Mouse (Mus musculus) retina, postnatal 7 days (tissue): ENCODE data around the gene Tspan2.
A peak's percentile ranks its signal among the peaks of the same experiment; 100 is the strongest.

Experiments used
- DNase-seq: peaks from one replicate; pipeline ENCODE4 v3.0.0-alpha.2; 2012; ENCODE audit warnings: low read depth, low spot score

The Tspan2 gene

GRCm38 (mm10) chr3:102734313-102735030 is at the start of gene Tspan2:
Gene Tspan2, plus strand, starts transcription at chr3:102734529.
- DNase-seq: peak; percentile 31

DNA sequence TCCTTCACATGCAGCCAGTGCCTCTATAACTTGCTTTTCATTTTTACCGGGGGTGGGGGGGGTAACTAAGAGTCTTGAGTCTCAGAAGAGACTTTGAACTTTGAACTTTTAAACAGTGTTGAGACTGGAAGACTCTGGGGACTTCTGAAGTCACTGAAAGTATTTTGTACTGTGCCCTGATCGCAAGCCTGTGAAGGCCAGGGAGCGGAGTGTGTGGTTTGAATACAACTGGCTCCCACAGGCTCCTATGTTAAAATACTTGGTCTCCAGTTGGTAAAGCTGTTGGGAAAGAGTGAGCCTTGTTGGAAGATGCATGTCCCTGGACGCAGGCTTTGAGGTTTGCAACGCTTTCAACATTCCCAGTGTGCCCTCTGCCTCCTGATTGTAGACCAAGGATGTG is 47.5 kb upstream of the Tspan2 start:
- DNase-seq: no peak

- DNase-seq: no peak
Observed at GRCm38 (mm10) chr3:102687852-102688251, 46.5 kb upstream of the Tspan2 start.

GRCm38 (mm10) chr3:102691802-102692484 is 42.4 kb upstream of the Tspan2 start:
- peak; percentile 63 for DNase-seq

- DNase-seq: no peak
Observed at GRCm38 (mm10) chr3:102692758-102693325, 41.5 kb upstream of the Tspan2 start.

- DNase-seq: no peak
Observed at GRCm38 (mm10) chr3:102698127-102698526, 36.2 kb upstream of the Tspan2 start.

GRCm38 (mm10) chr3:102701303-102701702 is 33.0 kb upstream of the Tspan2 start:
- DNase-seq: no peak

GRCm38 (mm10) chr3:102701902-102702544 is 32.3 kb upstream of the Tspan2 start:
- peak; percentile 8 for DNase-seq

DNA sequence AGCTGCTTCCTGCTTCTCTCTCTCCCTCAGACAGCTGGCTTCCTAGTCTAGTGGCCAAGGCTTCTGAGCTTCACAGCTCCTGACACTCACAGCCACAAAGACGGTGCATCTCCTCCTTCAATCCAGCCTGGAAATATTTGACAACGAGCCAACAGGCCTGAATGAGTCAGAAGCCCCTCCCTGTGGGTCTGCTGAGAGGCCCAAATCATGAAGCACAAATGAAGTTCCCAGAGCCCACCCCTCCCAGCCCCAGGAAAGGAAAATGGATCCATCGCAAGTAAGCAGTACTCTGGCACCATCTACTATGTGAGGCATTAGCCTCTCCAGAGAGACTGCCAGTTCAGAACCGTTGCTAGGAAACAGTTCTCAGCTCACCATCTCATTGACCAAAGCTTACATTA is 30.3 kb upstream of the Tspan2 start:
- no peak for DNase-seq

DNA sequence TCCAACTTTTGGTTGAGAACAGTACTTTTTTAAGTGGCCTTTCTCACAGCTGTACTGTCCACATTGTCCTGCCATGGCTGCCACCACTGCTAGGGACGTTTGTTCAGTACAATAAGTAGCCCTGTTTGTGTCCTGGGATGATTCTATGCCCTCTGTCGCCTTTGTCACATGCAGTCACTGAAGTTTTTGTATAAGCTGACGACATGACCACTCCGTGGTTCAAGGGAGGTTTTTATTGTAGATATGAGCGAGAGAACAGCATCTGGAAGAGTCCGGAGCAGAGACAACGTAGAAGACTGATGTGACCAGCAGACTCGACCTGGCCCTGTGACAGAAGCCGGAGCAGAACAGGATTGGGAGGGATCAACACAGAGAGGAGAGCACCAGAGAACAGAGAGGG is 25.7 kb upstream of the Tspan2 start:
- DNase-seq: no peak

DNA sequence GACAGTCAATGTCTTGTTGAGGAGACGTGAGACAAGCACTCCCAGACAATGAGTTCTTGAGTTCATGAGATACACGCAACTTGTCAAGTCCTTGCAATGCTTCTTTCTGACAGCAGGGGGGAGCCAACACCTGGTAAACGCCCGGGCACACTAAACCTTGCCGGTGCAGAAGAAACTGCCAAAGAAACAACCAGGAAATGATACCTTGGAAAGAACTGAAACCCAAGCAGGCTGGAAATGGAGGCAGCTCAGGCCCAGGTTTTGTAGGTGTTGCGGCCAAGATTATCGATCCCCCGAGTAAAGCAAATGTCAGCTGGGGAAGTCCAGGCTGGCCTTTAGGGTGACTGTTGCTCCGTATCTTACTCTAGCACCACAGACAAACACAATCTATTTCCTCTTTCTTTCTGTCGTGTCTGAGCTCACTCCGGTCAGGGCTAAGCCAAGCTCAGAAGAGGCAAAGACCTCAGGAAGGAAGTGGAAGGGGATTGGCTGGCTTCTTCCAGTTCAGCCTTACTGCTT is 19.2 kb upstream of the Tspan2 start:
- peak; percentile 52 for DNase-seq

DNA sequence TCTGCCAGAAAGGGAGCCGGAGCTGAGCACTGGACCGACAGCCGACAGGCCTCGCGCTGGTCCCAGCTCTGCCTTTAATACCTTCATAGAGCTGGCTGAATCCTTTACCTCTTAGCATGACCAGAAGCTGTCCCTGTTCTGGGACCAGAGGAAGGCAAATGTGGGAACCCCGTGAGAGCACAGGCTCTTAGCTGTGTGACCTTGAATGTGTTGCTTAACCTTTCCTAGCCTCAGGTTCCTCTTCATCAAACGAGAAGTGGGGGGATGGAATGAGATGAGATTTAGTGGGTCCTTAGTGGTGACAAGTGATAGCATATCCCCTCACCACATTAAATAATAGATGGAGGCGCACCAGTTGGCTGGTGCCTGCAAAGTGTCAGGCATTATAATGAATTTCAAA is 18.5 kb upstream of the Tspan2 start:
- no peak for DNase-seq

- no peak for DNase-seq
Observed at GRCm38 (mm10) chr3:102717586-102718285, 16.6 kb upstream of the Tspan2 start.

GRCm38 (mm10) chr3:102723154-102723553 is 11.2 kb upstream of the Tspan2 start:
- DNase-seq: no peak

- DNase-seq: no peak
Observed at GRCm38 (mm10) chr3:102723841-102724570, 10.3 kb upstream of the Tspan2 start.

- no peak for DNase-seq
Observed at GRCm38 (mm10) chr3:102724798-102725459, 9.4 kb upstream of the Tspan2 start.

DNA sequence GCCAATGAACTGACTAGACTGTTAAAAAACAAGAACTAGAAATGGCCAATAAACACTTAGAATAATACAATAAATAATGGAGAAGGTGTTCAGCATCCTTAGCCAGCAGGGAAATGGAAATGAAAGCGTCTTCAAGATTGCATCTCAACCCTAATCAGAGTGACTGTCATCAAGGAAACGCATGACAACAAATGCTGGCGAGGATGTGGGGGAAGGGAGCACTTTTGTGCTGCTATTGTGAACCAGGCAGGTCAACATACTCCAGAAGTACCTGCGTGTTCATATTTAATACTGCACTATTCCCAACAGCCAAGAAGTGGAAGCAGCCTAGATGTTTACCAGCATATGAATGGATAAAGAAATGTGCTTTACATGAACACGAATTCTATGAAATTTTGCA is 4.9 kb upstream of the Tspan2 start:
- no peak for DNase-seq

GRCm38 (mm10) chr3:102731112-102731511 is 3.2 kb upstream of the Tspan2 start:
- DNase-seq: no peak

DNA sequence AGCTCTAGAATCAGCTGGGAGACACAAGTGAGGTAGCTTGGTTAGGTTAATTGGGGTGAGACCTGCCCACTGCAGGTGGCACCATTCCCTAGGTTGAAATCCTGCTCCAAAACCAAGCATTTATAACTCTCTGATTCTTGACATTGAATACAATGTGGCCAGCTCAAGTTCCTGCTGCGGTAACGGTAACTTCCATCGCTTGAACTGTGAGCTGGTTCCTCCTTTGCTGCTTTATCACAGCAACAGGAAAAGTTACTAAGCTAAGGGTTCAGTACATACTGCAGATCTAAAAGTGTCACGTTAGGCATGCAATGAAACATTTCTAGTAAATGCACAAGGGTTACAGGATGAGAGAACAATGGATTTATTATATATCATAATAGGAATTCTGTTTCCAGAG is 1.7 kb upstream of the Tspan2 start:
- DNase-seq: no peak

DNA sequence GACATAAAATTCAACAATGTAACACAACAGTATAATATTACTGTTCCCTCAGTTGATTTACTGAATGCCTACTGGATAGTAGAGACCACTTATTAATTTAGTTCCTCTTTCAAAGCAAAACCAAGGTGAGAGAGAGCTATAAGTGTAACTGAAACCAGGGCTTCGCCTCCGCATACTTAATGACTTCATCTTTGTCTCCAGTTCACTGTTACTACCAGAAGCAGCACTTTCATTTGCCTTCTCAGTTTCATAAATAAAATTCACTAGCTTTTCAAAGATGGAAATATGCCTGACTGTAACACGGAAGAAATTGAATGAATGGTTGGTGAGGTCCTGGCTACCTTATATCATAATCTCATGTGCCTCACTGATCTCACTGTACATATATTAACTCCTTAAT is 1.3 kb upstream of the Tspan2 start:
- no peak for DNase-seq
